Mouse (Mus musculus): ENCODE results near the gene Olfr1359. TPM values are rescaled to one million over a fixed set of nuclear protein-coding genes. Genes with fewer than 3 reads are reported as not detected.
A peak's percentile ranks its signal among the peaks of the same experiment; 100 is the strongest.
"Not testable (repeated sequence)": the region's sequence is repeated elsewhere in the genome, so short reads cannot be mapped to it uniquely, and the experiment has no call there.

The Olfr1359 gene
- polyA plus RNA-seq, 1 experiment from 2014 or later, result not detected

DNA sequence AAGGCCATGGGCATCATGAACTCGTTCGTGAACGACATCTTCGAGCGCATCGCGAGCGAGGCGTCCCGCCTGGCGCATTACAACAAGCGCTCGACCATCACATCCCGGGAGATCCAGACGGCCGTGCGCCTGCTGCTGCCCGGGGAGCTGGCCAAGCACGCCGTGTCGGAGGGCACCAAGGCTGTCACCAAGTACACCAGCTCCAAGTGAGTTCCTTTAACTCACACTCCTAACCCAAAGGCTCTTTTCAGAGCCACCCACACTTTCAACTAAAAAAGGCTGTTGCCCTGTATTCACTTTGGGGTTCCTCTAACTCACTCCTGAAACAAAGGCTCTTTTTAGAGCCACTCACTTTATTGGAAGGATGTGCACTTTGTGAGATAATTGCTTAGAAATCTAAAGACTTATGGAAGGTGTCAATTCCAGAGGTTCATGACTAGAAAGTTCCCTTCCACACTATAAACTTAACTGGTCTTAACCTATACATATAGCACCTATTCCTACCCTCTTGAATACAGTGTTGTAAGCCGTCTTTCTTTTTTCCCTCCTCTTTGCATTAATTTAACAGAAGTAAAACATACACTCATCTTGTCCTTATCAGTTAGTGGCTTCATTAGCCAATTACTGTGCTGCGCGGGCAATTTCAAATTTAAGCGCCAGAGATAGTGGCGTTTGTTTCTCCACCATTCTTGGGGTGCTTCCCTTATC lies 56.5 kb downstream of the Olfr1359 start:
- Histone ChIP-seq H3K4me3 (ENCODE audit: low read depth, low read length) (peak overlapping the region; percentile 45), H3K27ac (ENCODE audit: low read depth) (peak overlapping the region; percentile 89), H3K4me2 (ENCODE audit: low read length) (peak overlapping the region; percentile 70), H3K4me1 (replicated peaks; ENCODE audit: control insufficient read depth, insufficient read depth, low read length) (peaks cover 16% of the 10 kb centered on the region), H3K9ac (ENCODE audit: low read length) (peak overlapping the region; percentile 69)
- H3K9me3 ChIP-seq (ENCODE audit: control insufficient read depth, low read length); H3K36me3 ChIP-seq (ENCODE audit: control insufficient read depth, insufficient read depth, low read length); ATAC-seq (replicated peaks; ENCODE audit: low FRiP score, low TSS enrichment, low read depth); H3K27me3 ChIP-seq (replicated peaks; ENCODE audit: control insufficient read depth, insufficient read depth, low read length): not testable (repeated sequence)
- peak; percentile 68 for DNase-seq (ENCODE audit: low spot score)
- 5% methylated on average over 15 of the region's 26 CpGs for WGBS

DNA sequence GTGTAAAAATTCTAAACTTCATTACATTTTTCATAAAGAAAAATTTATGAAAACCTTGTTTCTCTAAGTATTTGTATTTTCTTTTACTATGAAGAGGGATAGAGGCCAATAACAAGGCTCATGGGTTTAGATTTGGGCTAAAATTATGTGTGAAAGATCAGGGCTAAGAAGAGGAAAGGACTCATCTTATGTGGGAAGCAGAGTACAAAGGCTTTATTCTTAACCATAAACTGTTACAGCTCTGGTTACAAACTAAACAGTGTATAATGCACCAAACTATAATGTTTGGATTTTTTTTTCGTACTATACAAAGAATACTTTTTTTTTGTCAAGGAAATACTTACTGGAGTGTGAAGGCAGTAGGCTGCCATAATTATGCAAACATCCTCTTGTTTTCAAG lies 57.8 kb downstream of the Olfr1359 start:
- Histone ChIP-seq H3K36me3 (ENCODE audit: control insufficient read depth, insufficient read depth, low read length) (no peaks in the 10 kb centered on the region), H3K4me1 (replicated peaks; ENCODE audit: control insufficient read depth, insufficient read depth, low read length) (peaks cover 14% of the 10 kb centered on the region), H3K27me3 (replicated peaks; ENCODE audit: control insufficient read depth, insufficient read depth, low read length) (no peaks in the 10 kb centered on the region), H3K9me3 (ENCODE audit: control insufficient read depth, low read length) (no peaks in the 10 kb centered on the region), H3K9ac (ENCODE audit: low read length) (no peak overlapping the region), H3K4me3 (ENCODE audit: low read depth, low read length) (no peak overlapping the region), H3K4me2 (ENCODE audit: low read length) (peak overlapping the region; percentile 66), H3K27ac (ENCODE audit: low read depth) (no peak overlapping the region)
- DNase-seq (ENCODE audit: low spot score), result no peak
- 74% methylated on average over 1 of the region's 1 CpGs for WGBS
- ATAC-seq (replicated peaks; ENCODE audit: low FRiP score, low TSS enrichment, low read depth), result no peak

Small RNA genes lying within 50 kb of the gene (microRNA-seq; reads per million reads assigned to microRNA genes)
- gene Gm44357 (not detected), gene Gm44367 (not detected), gene Gm44454 (not detected)

Other genes starting within 250 kb of the Olfr1359 start
- 23.0 and 29.7 TPM in 2 replicates for gene Zscan26, start 244.4 kb upstream of the Olfr1359 start, polyA plus RNA-seq (2014; fragmentation: Nextera tagmentation; extraction: Ambion mirVana)
- 2.1 and 2.6 TPM in 2 replicates for gene Nkapl, start 229.6 kb upstream of the Olfr1359 start, polyA plus RNA-seq (2014; fragmentation: Nextera tagmentation; extraction: Ambion mirVana)
- 3.3 and 3.4 TPM in 2 replicates for gene Zkscan4, start 219.2 kb upstream of the Olfr1359 start, polyA plus RNA-seq (2014; fragmentation: Nextera tagmentation; extraction: Ambion mirVana)
- gene Gm10065, start 218.7 kb upstream of the Olfr1359 start, polyA plus RNA-seq (2014; fragmentation: Nextera tagmentation; extraction: Ambion mirVana), result not detected in 2 replicates
- 0.22 and 0.32 TPM in 2 replicates for gene AK157302, start 202.9 kb upstream of the Olfr1359 start, polyA plus RNA-seq (2014; fragmentation: Nextera tagmentation; extraction: Ambion mirVana)
- gene Gm11273, start 196.7 kb upstream of the Olfr1359 start, polyA plus RNA-seq (2014; fragmentation: Nextera tagmentation; extraction: Ambion mirVana), result 5.6 and 8.3 TPM in 2 replicates
- gene Zkscan8, start 167.0 kb upstream of the Olfr1359 start, polyA plus RNA-seq (2014; fragmentation: Nextera tagmentation; extraction: Ambion mirVana), result 8.2 and 9.6 TPM in 2 replicates
- 0.05 and 0.16 TPM in 2 replicates for gene Olfr1366, start 155.3 kb upstream of the Olfr1359 start, polyA plus RNA-seq (2014; fragmentation: Nextera tagmentation; extraction: Ambion mirVana)
- not detected in 2 replicates for gene Olfr1535, start 138.2 kb upstream of the Olfr1359 start, polyA plus RNA-seq (2014; fragmentation: Nextera tagmentation; extraction: Ambion mirVana)
- gene Olfr1364, start 116.4 kb upstream of the Olfr1359 start, polyA plus RNA-seq (2014; fragmentation: Nextera tagmentation; extraction: Ambion mirVana), result not detected in 2 replicates
- gene Olfr1362, start 84.1 kb upstream of the Olfr1359 start, polyA plus RNA-seq (2014; fragmentation: Nextera tagmentation; extraction: Ambion mirVana), result not detected in 2 replicates
- gene Olfr11, start 55.6 kb upstream of the Olfr1359 start, polyA plus RNA-seq (2014; fragmentation: Nextera tagmentation; extraction: Ambion mirVana), result not detected in 2 replicates
- not detected in 2 replicates for gene Olfr1361, start 34.7 kb upstream of the Olfr1359 start, polyA plus RNA-seq (2014; fragmentation: Nextera tagmentation; extraction: Ambion mirVana)
- gene Olfr1360, start 20.7 kb upstream of the Olfr1359 start, polyA plus RNA-seq (2014; fragmentation: Nextera tagmentation; extraction: Ambion mirVana), result not detected in 2 replicates
- gene Hist1h2bl, start 18.0 kb downstream of the Olfr1359 start, polyA plus RNA-seq (2014; fragmentation: Nextera tagmentation; extraction: Ambion mirVana), result 3.5 and 4.9 TPM in 2 replicates
- gene Hist1h2ai, start 18.3 kb downstream of the Olfr1359 start, polyA plus RNA-seq (2014; fragmentation: Nextera tagmentation; extraction: Ambion mirVana), result 26.2 and 47.7 TPM in 2 replicates
- gene Hist1h3h, start 19.5 kb downstream of the Olfr1359 start, polyA plus RNA-seq (2014; fragmentation: Nextera tagmentation; extraction: Ambion mirVana), result 7.7 and 18.4 TPM in 2 replicates
- 4.0 and 5.3 TPM in 2 replicates for gene Hist1h2bm, start 23.9 kb downstream of the Olfr1359 start, polyA plus RNA-seq (2014; fragmentation: Nextera tagmentation; extraction: Ambion mirVana)
- 2.2 and 2.3 TPM in 2 replicates for gene Hist1h4j, start 37.0 kb downstream of the Olfr1359 start, polyA plus RNA-seq (2014; fragmentation: Nextera tagmentation; extraction: Ambion mirVana)
- gene Hist1h4k, start 52.4 kb downstream of the Olfr1359 start, polyA plus RNA-seq (2014; fragmentation: Nextera tagmentation; extraction: Ambion mirVana), result 7.2 and 10.8 TPM in 2 replicates
- gene Hist1h2ak, start 55.7 kb downstream of the Olfr1359 start, polyA plus RNA-seq (2014; fragmentation: Nextera tagmentation; extraction: Ambion mirVana), result 18.2 and 18.4 TPM in 2 replicates
- gene Hist1h2bn, start 56.0 kb downstream of the Olfr1359 start, polyA plus RNA-seq (2014; fragmentation: Nextera tagmentation; extraction: Ambion mirVana), result 3.2 and 3.7 TPM in 2 replicates
- gene Hist1h1b, start 82.5 kb downstream of the Olfr1359 start, polyA plus RNA-seq (2014; fragmentation: Nextera tagmentation; extraction: Ambion mirVana), result 16.0 and 16.8 TPM in 2 replicates
- 188 and 230 TPM in 2 replicates for gene Hist1h3i, start 85.3 kb downstream of the Olfr1359 start, polyA plus RNA-seq (2014; fragmentation: Nextera tagmentation; extraction: Ambion mirVana)
- gene Hist1h2an, start 89.1 kb downstream of the Olfr1359 start, polyA plus RNA-seq (2014; fragmentation: Nextera tagmentation; extraction: Ambion mirVana), result 10.1 TPM in 1 of 2 replicates, not detected in the other
- 0.74 and 1.8 TPM in 2 replicates for gene Hist1h2bp, start 89.3 kb downstream of the Olfr1359 start, polyA plus RNA-seq (2014; fragmentation: Nextera tagmentation; extraction: Ambion mirVana)
- 19.9 and 23.4 TPM in 2 replicates for gene Hist1h2bq, start 112.1 kb downstream of the Olfr1359 start, polyA plus RNA-seq (2014; fragmentation: Nextera tagmentation; extraction: Ambion mirVana)
- 4.0 TPM in 1 of 2 replicates, not detected in the other for gene Hist1h2ao, start 112.4 kb downstream of the Olfr1359 start, polyA plus RNA-seq (2014; fragmentation: Nextera tagmentation; extraction: Ambion mirVana)
- not detected in 2 replicates for gene Hist1h4m, start 113.6 kb downstream of the Olfr1359 start, polyA plus RNA-seq (2014; fragmentation: Nextera tagmentation; extraction: Ambion mirVana)
- 20.6 and 22.9 TPM in 2 replicates for gene Hist1h4n, start 134.1 kb downstream of the Olfr1359 start, polyA plus RNA-seq (2014; fragmentation: Nextera tagmentation; extraction: Ambion mirVana)
- 4,338 and 4,830 TPM in 2 replicates for gene Hist1h2ap, start 135.4 kb downstream of the Olfr1359 start, polyA plus RNA-seq (2014; fragmentation: Nextera tagmentation; extraction: Ambion mirVana)
- 22.1 and 24.2 TPM in 2 replicates for gene Hist1h2br, start 135.6 kb downstream of the Olfr1359 start, polyA plus RNA-seq (2014; fragmentation: Nextera tagmentation; extraction: Ambion mirVana)
- gene Zfp184, start 247.0 kb downstream of the Olfr1359 start, polyA plus RNA-seq (2014; fragmentation: Nextera tagmentation; extraction: Ambion mirVana), result 9.8 and 13.8 TPM in 2 replicates

All from intestine, embryonic 14.5 days (tissue).